Mouse (Mus musculus): ENCODE results near the gene Car12. TPM values are rescaled to one million over a fixed set of nuclear protein-coding genes. Genes with fewer than 3 reads are reported as not detected.

Car12 gene
- polyA plus RNA-seq, 1 experiment from 2014 or later, result 7.3 TPM

DNA sequence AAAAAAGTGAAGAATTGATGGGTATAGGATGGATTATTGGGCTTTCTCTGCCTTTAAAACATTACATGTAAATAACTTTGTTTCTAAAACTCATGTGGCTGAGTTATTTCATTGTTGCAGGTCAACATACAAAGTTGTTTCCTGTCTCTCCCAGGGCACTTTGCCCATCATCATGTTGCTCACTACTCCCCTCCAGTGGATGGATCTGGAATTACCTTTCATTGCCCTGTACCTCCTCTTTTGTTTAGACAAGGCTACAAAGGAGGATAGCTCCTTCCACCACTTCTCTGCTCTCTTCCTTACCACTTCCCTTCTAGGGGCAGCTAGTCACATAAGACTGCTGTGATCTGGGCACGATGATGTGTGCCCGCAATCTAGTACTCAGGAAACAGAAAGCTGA, 7.7 kb upstream of the Car12 start:
- no peaks in the 10 kb centered on the region for H3K4me1 ChIP-seq (replicated peaks; ENCODE audit: control insufficient read depth, insufficient read depth, low read length)
- no peak overlapping the region for H3K9ac ChIP-seq (ENCODE audit: low read depth, low read length)
- H3K9me3 ChIP-seq (ENCODE audit: control insufficient read depth), result no peaks in the 10 kb centered on the region
- H3K27ac ChIP-seq (ENCODE audit: low read depth, low read length), result no peak overlapping the region
- no peak overlapping the region for H3K4me3 ChIP-seq (ENCODE audit: low read depth, low read length)
- no peaks in the 10 kb centered on the region for H3K27me3 ChIP-seq (replicated peaks; ENCODE audit: control insufficient read depth, insufficient read depth, low read length)
- H3K4me2 ChIP-seq (replicated peaks; ENCODE audit: low read depth), result no peak overlapping the region
- no peaks in the 10 kb centered on the region for H3K36me3 ChIP-seq (ENCODE audit: control insufficient read depth, insufficient read depth)
- WGBS, result 55% methylated on average over 2 of the region's 2 CpGs
- ATAC-seq, result peak; percentile 54; the same call in 1 of the 2 replicates
- peak; percentile 91 for TF ChIP-seq CTCF (IDR thresholded peaks at IDR 0.05; ENCODE audit: low read depth)

DNA sequence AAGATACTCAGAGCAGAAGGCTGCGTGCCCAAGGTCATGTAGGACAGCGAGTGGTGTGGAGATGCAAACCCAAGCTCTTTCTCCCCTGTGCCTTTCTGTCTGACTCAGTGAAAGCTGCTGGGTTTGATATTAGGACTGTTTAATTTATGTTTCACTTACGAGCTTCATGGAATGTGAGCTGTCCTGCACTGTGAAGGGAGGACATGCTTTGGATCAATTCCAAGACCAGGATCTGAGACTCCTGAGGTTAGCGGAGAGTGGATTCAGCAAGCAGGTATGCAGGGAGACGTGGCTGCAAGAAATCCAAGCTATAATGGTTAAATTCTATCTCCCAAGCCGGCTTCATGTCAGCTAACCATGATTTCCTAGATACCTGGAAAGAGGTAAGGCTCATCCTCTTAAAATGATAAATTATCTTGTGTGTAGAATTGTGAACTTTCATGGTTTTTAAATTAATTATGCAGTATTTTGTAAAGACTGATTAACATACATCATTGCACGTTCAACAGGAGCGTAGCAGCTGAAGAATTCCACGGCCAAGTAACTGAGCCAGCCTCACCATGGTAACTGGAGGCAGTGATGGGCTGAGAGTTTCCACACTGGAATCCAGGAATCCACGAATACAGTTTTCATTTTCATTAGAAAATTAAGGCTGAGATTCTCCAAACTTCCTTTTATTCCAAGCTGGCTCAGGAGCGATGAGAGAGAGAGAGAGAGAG, 5.3 kb upstream of the Car12 start:
- Histone ChIP-seq H3K4me2 (replicated peaks; ENCODE audit: low read depth) (no peak overlapping the region), H3K4me3 (ENCODE audit: low read depth, low read length) (no peak overlapping the region), H3K36me3 (ENCODE audit: control insufficient read depth, insufficient read depth) (no peaks in the 10 kb centered on the region), H3K27me3 (replicated peaks; ENCODE audit: control insufficient read depth, insufficient read depth, low read length) (no peaks in the 10 kb centered on the region), H3K9ac (ENCODE audit: low read depth, low read length) (no peak overlapping the region), H3K9me3 (ENCODE audit: control insufficient read depth) (no peaks in the 10 kb centered on the region), H3K27ac (ENCODE audit: low read depth, low read length) (no peak overlapping the region), H3K4me1 (replicated peaks; ENCODE audit: control insufficient read depth, insufficient read depth, low read length) (no peaks in the 10 kb centered on the region)
- no peak for ATAC-seq
- no peak for TF ChIP-seq CTCF (IDR thresholded peaks at IDR 0.05; ENCODE audit: low read depth)
- WGBS, result 70% methylated on average over 11 of the region's 11 CpGs

DNA sequence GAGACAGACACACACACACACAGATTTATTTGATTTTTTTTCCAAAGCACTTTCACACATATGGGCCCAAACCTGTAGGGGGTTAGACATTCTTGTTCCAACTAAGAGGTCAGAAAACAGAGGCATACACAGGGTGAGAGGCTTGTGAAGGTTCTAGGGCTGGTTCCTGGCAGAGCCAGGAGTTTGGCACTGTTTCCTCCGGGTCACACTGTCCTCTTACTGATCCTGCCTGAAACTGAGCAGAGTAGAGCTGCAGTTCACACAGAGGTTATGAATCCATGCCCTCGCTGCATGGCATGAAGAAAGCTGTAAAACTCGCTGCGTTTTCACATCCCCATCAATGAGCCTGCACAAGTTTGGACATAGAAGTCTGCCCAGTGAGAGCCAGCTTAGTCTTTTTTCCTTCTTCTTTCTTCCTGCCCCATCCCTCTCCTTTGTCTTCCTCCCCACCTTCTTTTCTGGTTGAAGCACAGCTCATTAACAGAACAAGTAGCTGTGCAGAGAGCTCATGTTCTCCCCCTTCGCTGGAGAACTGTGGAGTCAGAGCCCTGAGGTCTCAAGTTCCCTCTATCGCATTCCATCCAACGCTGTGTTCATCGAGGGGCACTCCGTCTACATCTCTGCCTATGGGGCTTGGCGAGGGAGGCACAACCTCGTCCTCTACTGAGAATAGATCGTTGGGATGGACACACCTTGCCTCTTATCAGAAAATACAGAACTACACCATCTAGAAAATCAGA, 4.5 kb upstream of the Car12 start:
- Histone ChIP-seq H3K4me2 (replicated peaks; ENCODE audit: low read depth) (no peak overlapping the region), H3K4me3 (ENCODE audit: low read depth, low read length) (no peak overlapping the region), H3K36me3 (ENCODE audit: control insufficient read depth, insufficient read depth) (no peaks in the 10 kb centered on the region), H3K9me3 (ENCODE audit: control insufficient read depth) (no peaks in the 10 kb centered on the region), H3K27ac (ENCODE audit: low read depth, low read length) (no peak overlapping the region), H3K4me1 (replicated peaks; ENCODE audit: control insufficient read depth, insufficient read depth, low read length) (peaks cover 4% of the 10 kb centered on the region; the same call in 1 of the 2 replicates), H3K9ac (ENCODE audit: low read depth, low read length) (no peak overlapping the region), H3K27me3 (replicated peaks; ENCODE audit: control insufficient read depth, insufficient read depth, low read length) (no peaks in the 10 kb centered on the region)
- TF ChIP-seq CTCF (IDR thresholded peaks at IDR 0.05; ENCODE audit: low read depth), result no peak
- ATAC-seq, result no peak
- 58% methylated on average over 12 of the region's 12 CpGs for WGBS

DNA sequence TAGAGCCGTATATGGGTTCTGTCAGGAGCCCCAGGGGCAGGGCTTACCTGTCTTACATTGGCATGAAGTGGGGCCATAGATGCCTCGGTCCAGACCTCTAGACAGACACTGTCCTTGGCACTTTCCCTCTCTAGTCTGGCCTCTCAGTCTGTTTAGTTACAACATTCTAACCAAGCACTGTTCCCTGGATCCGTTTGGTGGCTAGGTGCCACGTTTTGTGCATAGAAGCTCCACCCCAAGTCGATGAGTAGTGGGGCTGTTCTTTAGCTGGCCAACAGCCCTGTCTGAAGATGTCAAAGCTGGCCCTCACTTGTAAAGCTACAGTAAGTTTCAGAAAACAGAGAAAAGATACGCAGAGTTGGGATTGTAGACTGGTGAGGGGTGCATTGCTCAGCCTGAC, 2.9 kb upstream of the Car12 start:
- H3K36me3 ChIP-seq (ENCODE audit: control insufficient read depth, insufficient read depth), result no peaks in the 10 kb centered on the region
- no peaks in the 10 kb centered on the region for H3K9me3 ChIP-seq (ENCODE audit: control insufficient read depth)
- WGBS, result 68% methylated on average over 6 of the region's 6 CpGs
- no peak overlapping the region for H3K4me2 ChIP-seq (replicated peaks; ENCODE audit: low read depth)
- peaks cover 4% of the 10 kb centered on the region; the same call in 1 of the 2 replicates for H3K4me1 ChIP-seq (replicated peaks; ENCODE audit: control insufficient read depth, insufficient read depth, low read length)
- ATAC-seq, result no peak
- H3K27me3 ChIP-seq (replicated peaks; ENCODE audit: control insufficient read depth, insufficient read depth, low read length), result no peaks in the 10 kb centered on the region
- TF ChIP-seq CTCF (IDR thresholded peaks at IDR 0.05; ENCODE audit: low read depth), result no peak
- no peak overlapping the region for H3K9ac ChIP-seq (ENCODE audit: low read depth, low read length)
- H3K27ac ChIP-seq (ENCODE audit: low read depth, low read length), result no peak overlapping the region
- no peak overlapping the region for H3K4me3 ChIP-seq (ENCODE audit: low read depth, low read length)

DNA sequence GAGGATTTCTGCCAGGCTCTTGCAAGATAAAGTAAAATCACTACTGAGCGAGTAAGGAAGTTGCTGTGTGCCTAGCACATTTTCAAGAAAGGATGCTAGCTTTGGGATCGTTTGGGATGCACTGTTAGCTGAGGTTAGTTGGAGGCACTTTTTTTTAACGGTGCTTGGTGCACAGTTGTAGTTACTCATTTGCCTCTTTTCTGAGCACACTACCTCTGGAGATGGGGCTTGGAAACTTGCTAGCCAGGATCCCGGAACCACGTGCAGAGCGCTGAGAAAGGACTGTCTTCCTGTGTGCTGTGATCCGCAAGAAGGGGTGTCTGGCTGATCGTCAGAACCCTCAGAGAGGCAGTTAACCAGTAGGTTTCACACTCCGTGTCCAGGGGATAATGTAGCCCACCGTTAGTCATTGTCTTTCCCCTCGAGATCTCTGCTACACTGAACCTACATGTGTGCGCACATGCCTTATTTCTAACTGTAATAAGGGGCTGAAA, 583 bp downstream of the Car12 start:
- WGBS, result 17% methylated on average over 12 of the region's 12 CpGs
- peak overlapping the region; percentile 80 for H3K4me2 ChIP-seq (replicated peaks; ENCODE audit: low read depth)
- no peak for TF ChIP-seq CTCF (IDR thresholded peaks at IDR 0.05; ENCODE audit: low read depth)

DNA sequence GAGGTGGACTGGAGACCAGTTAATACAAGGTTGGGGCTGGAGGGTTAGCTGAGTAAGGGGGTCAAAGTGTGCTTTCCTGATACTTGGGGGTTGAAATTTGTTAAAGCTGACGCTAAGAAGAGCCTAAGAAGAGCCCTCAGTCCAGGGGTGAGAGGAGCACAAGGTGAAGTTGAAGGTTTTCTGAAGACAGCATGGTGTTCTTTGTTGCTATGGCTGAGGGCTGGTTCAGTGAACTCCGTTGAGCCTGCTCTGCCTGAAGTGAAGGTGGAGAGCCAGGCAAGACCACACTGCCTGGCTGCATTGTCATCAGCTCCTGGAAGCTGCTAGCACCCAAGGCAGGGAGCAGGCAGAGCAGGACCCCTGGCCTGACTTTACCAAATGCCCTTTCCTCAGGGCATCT, 1.9 kb downstream of the Car12 start:
- Histone ChIP-seq H3K36me3 (ENCODE audit: control insufficient read depth, insufficient read depth) (no peaks in the 10 kb centered on the region), H3K4me1 (replicated peaks; ENCODE audit: control insufficient read depth, insufficient read depth, low read length) (peaks cover 4% of the 10 kb centered on the region; the same call in 1 of the 2 replicates), H3K9ac (ENCODE audit: low read depth, low read length) (no peak overlapping the region), H3K27me3 (replicated peaks; ENCODE audit: control insufficient read depth, insufficient read depth, low read length) (no peaks in the 10 kb centered on the region), H3K4me3 (ENCODE audit: low read depth, low read length) (no peak overlapping the region), H3K9me3 (ENCODE audit: control insufficient read depth) (no peaks in the 10 kb centered on the region), H3K27ac (ENCODE audit: low read depth, low read length) (no peak overlapping the region), H3K4me2 (replicated peaks; ENCODE audit: low read depth) (no peak overlapping the region)
- no peak for TF ChIP-seq CTCF (IDR thresholded peaks at IDR 0.05; ENCODE audit: low read depth)
- no peak for ATAC-seq
- WGBS, result 81% methylated on average over 2 of the region's 2 CpGs

More for the DNA sequence above, 583 bp downstream of the Car12 start:
- Histone ChIP-seq H3K27me3 (replicated peaks; ENCODE audit: control insufficient read depth, insufficient read depth, low read length) (no peaks in the 10 kb centered on the region), H3K4me1 (replicated peaks; ENCODE audit: control insufficient read depth, insufficient read depth, low read length) (peaks cover 4% of the 10 kb centered on the region; the same call in 1 of the 2 replicates), H3K36me3 (ENCODE audit: control insufficient read depth, insufficient read depth) (no peaks in the 10 kb centered on the region), H3K9me3 (ENCODE audit: control insufficient read depth) (no peaks in the 10 kb centered on the region), H3K4me3 (ENCODE audit: low read depth, low read length) (peak overlapping the region; percentile 40), H3K27ac (ENCODE audit: low read depth, low read length) (no peak overlapping the region), H3K9ac (ENCODE audit: low read depth, low read length) (0 out of 2 replicates have a peak overlapping the region, but pooled peaks have one; percentile 42)
- ATAC-seq, result no peak
